Mouse (Mus musculus) neural tube, embryonic 13.5 days (tissue): ENCODE results near the gene Txn2. TPM values are rescaled to one million over a fixed set of nuclear protein-coding genes. Genes with fewer than 3 reads are reported as not detected.

ENCODE experiments used
- ATAC-seq: fragments of 200-750 bp; cut with Nextera tagmentation; 2 replicates; pipeline ENCODE4 v1.8.0; 2017; ENCODE audit warnings: low read depth, mild to moderate bottlenecking, moderate TSS enrichment, moderate library complexity
- H3K27ac ChIP-seq: fragments of 300-500 bp; sonication (generic); replicated peaks from 2 replicates; pipeline ENCODE4 v1.5.1; 2015; ENCODE audit warnings: moderate library complexity, mild to moderate bottlenecking, inconsistent platforms
- H3K27me3 ChIP-seq: fragments of 300-500 bp; sonication (generic); 2 replicates; pipeline ENCODE4 v1.6.1; 2015; ENCODE audit warnings: mild to moderate bottlenecking, inconsistent platforms
- H3K36me3 ChIP-seq: fragments of 300-500 bp; sonication (generic); 2 replicates; pipeline ENCODE4 v1.6.1; 2015; ENCODE audit warnings: mild to moderate bottlenecking, inconsistent platforms
- H3K4me1 ChIP-seq: fragments of 300-500 bp; sonication (generic); replicated peaks from 2 replicates; pipeline ENCODE4 v1.6.1; 2015; ENCODE audit warnings: inconsistent platforms
- H3K4me2 ChIP-seq: fragments of 300-500 bp; sonication (generic); 2 replicates; pipeline ENCODE4 v1.6.1; 2015; ENCODE audit warnings: inconsistent platforms, mild to moderate bottlenecking, moderate library complexity
- H3K4me3 ChIP-seq: fragments of 300-500 bp; sonication (generic); 2 replicates; pipeline ENCODE4 v1.5.1; 2015; ENCODE audit warnings: mild to moderate bottlenecking, inconsistent platforms
- H3K9ac ChIP-seq: fragments of 300-500 bp; sonication (generic); 2 replicates; pipeline ENCODE4 v1.6.1; 2015; ENCODE audit warnings: moderate library complexity, mild to moderate bottlenecking, inconsistent platforms
- H3K9me3 ChIP-seq: fragments of 300-500 bp; sonication (generic); 2 replicates; pipeline ENCODE4 v1.6.1; 2016; ENCODE audit warnings: inconsistent platforms
- WGBS: fragments of 180-500 bp; shearing (Covaris S2); methylation state at CpG from one replicate; pipeline ENCODE4 v1.1.7; 2015; 5-methylcytosine and 5-hydroxymethylcytosine counted together
- polyA plus RNA-seq: library from polyadenylated mRNA; unstranded; fragments of >200 nt; fragmentation: Nextera tagmentation; extraction: Ambion mirVana; gene quantifications from 2 replicates; pipeline ENCODE4 v1.2.1, GENCODE M21; 2015

Gene Txn2
- polyA plus RNA-seq, 1 experiment from 2014 or later: 209 TPM

DNA sequence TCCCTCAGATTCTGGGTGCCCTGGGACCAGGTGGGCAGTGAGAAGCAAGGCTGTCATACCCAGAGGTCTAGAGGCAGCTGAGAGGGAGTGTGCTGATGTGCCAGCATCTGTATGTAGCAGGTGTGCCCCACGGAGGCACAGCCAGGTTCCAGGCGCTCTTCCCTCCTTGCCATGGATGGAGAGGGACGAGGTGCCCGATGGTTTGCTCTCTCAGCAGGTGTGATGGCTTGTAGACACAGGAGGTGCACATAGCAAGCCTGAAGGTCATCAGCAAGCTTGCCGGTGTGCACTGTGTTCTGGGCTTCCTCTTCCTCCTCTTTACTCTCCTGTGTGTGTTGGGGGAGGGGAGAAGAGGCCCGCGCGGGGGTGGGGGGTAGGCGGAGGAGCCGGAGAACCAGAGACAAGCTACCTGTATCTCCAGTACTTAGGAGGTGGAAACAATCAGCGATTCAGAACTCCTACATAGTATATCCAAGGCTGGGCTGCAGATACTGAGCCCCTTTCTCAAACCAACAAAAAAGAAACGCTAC lies 24.4 kb downstream of the Txn2 start:
- Histone ChIP-seq H3K36me3 (no peaks in the 10 kb centered on the region), H3K4me3 (no peak overlapping the region), H3K9ac (no peak overlapping the region), H3K4me2 (no peak overlapping the region), H3K4me1 (peaks cover 8% of the 10 kb centered on the region), H3K27ac (no peak overlapping the region), H3K27me3 (peaks cover 21% of the 10 kb centered on the region), H3K9me3 (no peaks in the 10 kb centered on the region)
- ATAC-seq: no peak
- WGBS: 31% methylated on average over 12 of the region's 12 CpGs

GRCm38 (mm10) chr15:77903176-77903575 lies 25.6 kb downstream of the Txn2 start:
- H3K9ac ChIP-seq: no peak overlapping the region
- no peak for ATAC-seq

DNA sequence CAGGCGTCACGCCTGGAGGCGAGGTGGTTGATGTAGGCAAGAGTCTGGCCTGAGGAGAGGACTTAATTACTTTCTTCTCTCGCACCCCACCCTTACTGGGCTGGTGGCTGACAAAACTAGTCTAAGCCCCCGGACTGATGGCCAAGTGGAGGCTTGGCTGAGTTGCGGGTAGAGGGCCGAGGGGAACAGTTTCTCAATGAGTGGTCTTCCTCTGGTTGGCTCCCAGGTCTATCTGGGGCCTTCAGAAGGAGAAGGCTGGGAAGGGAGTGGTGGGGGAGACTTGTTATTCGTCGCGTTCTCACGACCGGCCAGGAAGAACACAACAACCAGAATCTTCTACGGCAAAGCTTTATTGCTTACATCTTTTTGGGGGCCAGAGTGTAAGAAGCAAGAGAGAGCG lies 33.9 kb downstream of the Txn2 start:
- ATAC-seq: no peak
- H3K4me3 ChIP-seq: no peak overlapping the region
- H3K4me2 ChIP-seq: no peak overlapping the region
- 0 out of 2 replicates have a peak, but pooled peaks cover 6% of the 10 kb centered on the region for H3K4me1 ChIP-seq
- H3K9me3 ChIP-seq: no peaks in the 10 kb centered on the region
- H3K27me3 ChIP-seq: no peaks in the 10 kb centered on the region
- no peak overlapping the region for H3K27ac ChIP-seq
- H3K36me3 ChIP-seq: no peaks in the 10 kb centered on the region
- no peak overlapping the region for H3K9ac ChIP-seq
- WGBS: 80% methylated on average over 13 of the region's 14 CpGs

More at GRCm38 (mm10) chr15:77903176-77903575, 25.6 kb downstream of the Txn2 start:
- Histone ChIP-seq H3K27ac (no peak overlapping the region), H3K4me2 (no peak overlapping the region), H3K4me1 (peaks cover 8% of the 10 kb centered on the region), H3K27me3 (peaks cover 21% of the 10 kb centered on the region), H3K9me3 (no peaks in the 10 kb centered on the region), H3K4me3 (no peak overlapping the region), H3K36me3 (no peaks in the 10 kb centered on the region)
- 69% methylated on average over 5 of the region's 5 CpGs for WGBS

- Histone ChIP-seq H3K27me3 (no peaks in the 10 kb centered on the region), H3K36me3 (no peaks in the 10 kb centered on the region), H3K9me3 (no peaks in the 10 kb centered on the region), H3K27ac (no peak overlapping the region), H3K4me2 (no peak overlapping the region), H3K4me3 (no peak overlapping the region), H3K9ac (no peak overlapping the region), H3K4me1 (0 out of 2 replicates have a peak, but pooled peaks cover 6% of the 10 kb centered on the region)
- WGBS: 78% methylated on average over 10 of the region's 10 CpGs
- no peak for ATAC-seq
Observed at GRCm38 (mm10) chr15:77893292-77893691, 35.5 kb downstream of the Txn2 start.

- no peaks in the 10 kb centered on the region for H3K27me3 ChIP-seq
- H3K4me3 ChIP-seq: no peak overlapping the region
- H3K4me1 ChIP-seq: 0 out of 2 replicates have a peak, but pooled peaks cover 6% of the 10 kb centered on the region
- no peak overlapping the region for H3K9ac ChIP-seq
- no peaks in the 10 kb centered on the region for H3K9me3 ChIP-seq
- 89% methylated on average over 10 of the region's 10 CpGs for WGBS
- H3K36me3 ChIP-seq: no peaks in the 10 kb centered on the region
- H3K27ac ChIP-seq: no peak overlapping the region
- no peak overlapping the region for H3K4me2 ChIP-seq
- ATAC-seq: no peak
Observed at GRCm38 (mm10) chr15:77892420-77892819, 36.4 kb downstream of the Txn2 start.

- no peak for ATAC-seq
- Histone ChIP-seq H3K4me2 (no peak overlapping the region), H3K27me3 (no peaks in the 10 kb centered on the region), H3K4me3 (no peak overlapping the region), H3K27ac (no peak overlapping the region), H3K4me1 (0 out of 2 replicates have a peak, but pooled peaks cover 6% of the 10 kb centered on the region), H3K9ac (no peak overlapping the region), H3K36me3 (no peaks in the 10 kb centered on the region), H3K9me3 (no peaks in the 10 kb centered on the region)
- 83% methylated on average over 8 of the region's 8 CpGs for WGBS
Observed at GRCm38 (mm10) chr15:77891766-77892165, 37.0 kb downstream of the Txn2 start.

DNA sequence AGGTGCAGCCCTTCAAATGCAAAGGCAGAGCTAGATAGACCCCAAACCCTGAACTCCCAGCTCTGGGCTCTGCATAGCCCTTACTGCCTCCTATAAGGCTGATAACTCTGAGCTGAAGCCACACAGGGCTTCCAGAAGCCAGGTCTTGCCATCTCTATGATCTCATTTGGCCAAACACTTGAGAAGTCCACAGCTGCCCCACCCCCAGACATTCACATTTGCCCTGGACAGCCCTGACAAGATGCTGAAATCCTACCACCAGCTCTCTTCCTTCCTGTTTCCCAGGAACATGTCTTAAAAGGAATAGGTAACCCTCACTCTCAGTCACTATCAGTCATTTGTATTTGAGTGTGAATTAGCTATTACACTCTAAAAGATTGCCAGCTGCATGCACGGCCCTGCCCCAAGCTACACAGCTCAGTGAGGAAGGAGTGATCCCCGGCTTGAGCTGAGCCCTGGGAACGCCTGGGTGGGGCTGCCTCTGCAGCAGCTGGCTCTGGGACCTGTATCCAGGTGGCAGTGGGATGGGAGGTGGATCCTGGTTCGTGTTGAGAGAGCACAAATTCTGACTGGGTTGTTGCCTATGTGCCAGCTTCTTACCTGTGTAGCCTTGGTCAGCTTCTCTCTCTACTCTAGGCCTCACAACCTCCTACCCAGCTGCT lies 38.9 kb downstream of the Txn2 start:
- Histone ChIP-seq H3K4me2 (no peak overlapping the region), H3K27ac (no peak overlapping the region), H3K27me3 (no peaks in the 10 kb centered on the region), H3K36me3 (no peaks in the 10 kb centered on the region), H3K9me3 (no peaks in the 10 kb centered on the region), H3K9ac (no peak overlapping the region), H3K4me1 (0 out of 2 replicates have a peak, but pooled peaks cover 5% of the 10 kb centered on the region), H3K4me3 (no peak overlapping the region)
- no peak for ATAC-seq
- 63% methylated on average over 4 of the region's 4 CpGs for WGBS

- no peaks in the 10 kb centered on the region for H3K9me3 ChIP-seq
- 64% methylated on average over 7 of the region's 7 CpGs for WGBS
- H3K4me3 ChIP-seq: no peak overlapping the region
- no peaks in the 10 kb centered on the region for H3K36me3 ChIP-seq
- no peak overlapping the region for H3K9ac ChIP-seq
- 0 out of 2 replicates have a peak, but pooled peaks cover 2% of the 10 kb centered on the region for H3K4me1 ChIP-seq
- H3K27ac ChIP-seq: no peak overlapping the region
- H3K27me3 ChIP-seq: no peaks in the 10 kb centered on the region
- no peak overlapping the region for H3K4me2 ChIP-seq
- no peak for ATAC-seq
Observed at GRCm38 (mm10) chr15:77888286-77888685, 40.5 kb downstream of the Txn2 start.

DNA sequence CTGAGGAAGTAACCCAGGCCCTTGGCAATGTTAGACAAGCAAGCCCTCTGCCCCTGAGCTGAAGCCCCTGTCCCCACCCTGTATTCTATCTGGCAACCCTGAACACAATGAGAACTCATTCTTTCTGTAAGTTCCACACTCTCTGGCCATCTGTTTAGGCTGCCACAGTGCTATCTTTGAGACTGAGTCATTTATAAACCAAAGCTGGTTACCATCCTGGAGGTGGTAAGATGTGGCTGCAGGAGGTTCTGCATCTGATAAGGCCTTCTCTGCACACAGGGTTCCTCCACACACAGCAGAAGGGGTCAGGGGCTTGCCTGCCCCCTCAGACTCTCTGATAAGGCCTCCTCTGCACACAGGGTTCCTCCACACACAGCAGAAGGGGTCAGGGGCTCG lies 41.7 kb downstream of the Txn2 start:
- no peak overlapping the region for H3K4me2 ChIP-seq
- ATAC-seq: no peak
- no peak overlapping the region for H3K27ac ChIP-seq
- 58% methylated on average over 1 of the region's 1 CpGs for WGBS
- H3K9ac ChIP-seq: no peak overlapping the region
- no peak overlapping the region for H3K4me3 ChIP-seq
- no peaks in the 10 kb centered on the region for H3K36me3 ChIP-seq
- no peaks in the 10 kb centered on the region for H3K9me3 ChIP-seq
- no peaks in the 10 kb centered on the region for H3K27me3 ChIP-seq
- 0 out of 2 replicates have a peak, but pooled peaks cover 5% of the 10 kb centered on the region for H3K4me1 ChIP-seq

DNA sequence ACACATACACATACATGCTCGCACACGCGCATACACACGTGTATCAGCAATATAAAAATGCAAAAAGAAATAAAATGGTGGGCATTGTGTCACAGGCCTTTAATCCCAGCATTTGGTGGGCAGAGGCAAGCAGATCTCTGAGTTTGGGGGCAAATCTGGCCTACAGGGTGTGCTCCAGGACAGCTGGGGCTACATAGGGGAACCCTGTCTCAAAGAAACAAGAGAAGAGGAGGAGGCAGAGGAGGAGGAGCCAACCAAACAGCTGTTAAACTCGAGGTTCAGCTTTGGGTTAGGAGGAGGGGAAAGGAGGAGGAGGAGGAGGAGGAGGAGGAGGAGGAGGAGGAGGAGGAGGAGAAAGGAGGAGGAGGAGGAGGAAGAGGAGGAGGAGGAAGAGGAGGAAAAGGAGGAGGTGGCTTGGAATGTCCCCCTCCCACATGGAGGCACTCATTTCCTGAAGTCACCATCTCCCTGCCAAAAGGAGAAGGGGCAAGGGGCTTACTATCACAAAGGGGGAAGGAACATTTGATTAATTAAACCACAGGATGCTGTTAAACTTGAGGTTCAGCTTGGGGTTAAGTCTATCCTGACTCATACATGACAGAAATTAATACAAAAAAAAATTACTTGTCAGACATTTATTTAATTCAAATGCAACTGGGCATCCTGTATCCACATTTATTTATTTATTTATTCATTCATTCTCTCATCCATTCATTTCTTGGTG lies 42.3 kb downstream of the Txn2 start:
- Histone ChIP-seq H3K27me3 (no peaks in the 10 kb centered on the region), H3K27ac (no peak overlapping the region), H3K36me3 (no peaks in the 10 kb centered on the region), H3K4me1 (0 out of 2 replicates have a peak, but pooled peaks cover 5% of the 10 kb centered on the region), H3K4me3 (no peak overlapping the region), H3K4me2 (no peak overlapping the region), H3K9ac (no peak overlapping the region), H3K9me3 (no peaks in the 10 kb centered on the region)
- ATAC-seq: no peak
- WGBS: 96% methylated on average over 4 of the region's 5 CpGs

DNA sequence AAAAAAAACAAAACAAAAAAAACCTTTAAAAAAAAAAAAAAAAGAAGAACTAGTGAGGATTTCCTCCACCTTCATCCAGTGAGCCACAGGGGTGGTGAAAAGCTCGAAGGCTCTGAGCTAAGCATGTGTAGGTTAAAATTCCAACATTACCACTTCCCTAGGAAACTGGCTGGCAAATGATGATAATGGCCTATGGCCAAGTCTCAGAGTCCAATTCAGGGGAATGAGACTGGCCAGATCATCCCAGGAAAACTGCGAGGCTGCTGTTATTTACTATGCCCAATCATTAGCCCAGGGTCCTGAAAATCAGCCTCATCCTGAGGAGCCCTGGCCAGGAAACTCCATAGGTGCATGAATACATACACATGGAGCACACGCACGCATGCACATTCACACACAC lies 42.9 kb downstream of the Txn2 start:
- WGBS: 85% methylated on average over 4 of the region's 4 CpGs
- H3K4me2 ChIP-seq: no peak overlapping the region

GRCm38 (mm10) chr15:77885159-77885558 lies 43.6 kb downstream of the Txn2 start:
- Histone ChIP-seq H3K4me1 (0 out of 2 replicates have a peak, but pooled peaks cover 5% of the 10 kb centered on the region), H3K9me3 (no peaks in the 10 kb centered on the region), H3K4me2 (no peak overlapping the region), H3K27me3 (no peaks in the 10 kb centered on the region), H3K27ac (no peak overlapping the region), H3K9ac (no peak overlapping the region), H3K4me3 (no peak overlapping the region), H3K36me3 (no peaks in the 10 kb centered on the region)
- ATAC-seq: no peak
- 89% methylated on average over 6 of the region's 6 CpGs for WGBS

More for the DNA sequence above, 42.9 kb downstream of the Txn2 start:
- Histone ChIP-seq H3K9me3 (no peaks in the 10 kb centered on the region), H3K27me3 (no peaks in the 10 kb centered on the region), H3K4me3 (no peak overlapping the region), H3K27ac (no peak overlapping the region), H3K4me1 (0 out of 2 replicates have a peak, but pooled peaks cover 5% of the 10 kb centered on the region), H3K9ac (no peak overlapping the region), H3K36me3 (no peaks in the 10 kb centered on the region)
- no peak for ATAC-seq
